Mouse (Mus musculus) hindbrain, embryonic 11.5 days (tissue): ENCODE results near the gene Aplp1. TPM values are rescaled to one million over a fixed set of nuclear protein-coding genes. Genes with fewer than 3 reads are reported as not detected.

ENCODE experiments used
- ATAC-seq: fragments of 200-750 bp; cut with Nextera tagmentation; 2 replicates; pipeline ENCODE4 v1.8.0; 2017; ENCODE audit warnings: mild to moderate bottlenecking, moderate TSS enrichment, moderate library complexity; ENCODE audit not compliant: low FRiP score
- DNase-seq: peaks from one replicate; pipeline ENCODE4 v3.0.0-alpha.2; 2015; ENCODE audit warnings: low spot score
- H3K27ac ChIP-seq: fragments of 300-500 bp; sonication (generic); 2 replicates; pipeline ENCODE4 v1.5.1; 2014; ENCODE audit warnings: mild to moderate bottlenecking, low read depth, low read length
- H3K27me3 ChIP-seq: fragments of 300-500 bp; sonication (generic); 2 replicates; pipeline ENCODE4 v1.6.1; 2014; ENCODE audit warnings: mild to moderate bottlenecking, low read length, moderate library complexity, mixed read lengths; ENCODE audit not compliant: control insufficient read depth, insufficient read depth
- H3K36me3 ChIP-seq: fragments of 300-500 bp; sonication (generic); 2 replicates; pipeline ENCODE4 v1.6.1; 2014; ENCODE audit warnings: mild to moderate bottlenecking, low read length, moderate library complexity, mixed read lengths; ENCODE audit not compliant: control insufficient read depth, insufficient read depth
- H3K4me1 ChIP-seq: fragments of 300-500 bp; sonication (generic); replicated peaks from 2 replicates; pipeline ENCODE4 v1.6.1; 2014; ENCODE audit warnings: low read length, mixed read lengths; ENCODE audit not compliant: control insufficient read depth, insufficient read depth
- H3K4me2 ChIP-seq: fragments of 300-500 bp; sonication (generic); replicated peaks from 2 replicates; pipeline ENCODE4 v1.6.1; 2014; ENCODE audit warnings: mild to moderate bottlenecking, low read depth, low read length
- H3K4me3 ChIP-seq: fragments of 300-500 bp; sonication (generic); 2 replicates; pipeline ENCODE4 v1.5.1; 2014; ENCODE audit warnings: low read depth, low read length
- H3K9ac ChIP-seq: fragments of 300-500 bp; sonication (generic); 2 replicates; pipeline ENCODE4 v1.6.1; 2014; ENCODE audit warnings: low read depth, low read length
- H3K9me3 ChIP-seq: fragments of 300-500 bp; sonication (generic); 2 replicates; pipeline ENCODE4 v1.6.1; 2016; ENCODE audit warnings: low read length; ENCODE audit not compliant: control insufficient read depth
- WGBS: fragments of 180-500 bp; shearing (Covaris S2); extraction: QIAGEN DNeasy Blood & Tissue Kit; methylation state at CpG from one replicate; pipeline ENCODE4 v1.1.7; 2014; 5-methylcytosine and 5-hydroxymethylcytosine counted together
- polyA plus RNA-seq: library from polyadenylated mRNA; unstranded; fragments of >200 nt; fragmentation: Nextera tagmentation; extraction: Ambion mirVana; gene quantifications from 2 replicates; pipeline ENCODE4 v1.2.1, GENCODE M21; 2014

Aplp1 gene
- polyA plus RNA-seq, 1 experiment from 2014 or later, result 165 TPM

GRCm38 (mm10) chr7:30474999-30475398 lies 29.7 kb upstream of the Aplp1 start:
- H3K9me3 ChIP-seq, result no peaks in the 10 kb centered on the region
- ATAC-seq, result no peak
- no peak overlapping the region for H3K4me3 ChIP-seq
- H3K4me2 ChIP-seq, result no peak overlapping the region
- H3K4me1 ChIP-seq, result no peaks in the 10 kb centered on the region
- DNase-seq, result no peak
- WGBS, result 76% methylated on average over 4 of the region's 4 CpGs
- no peak overlapping the region for H3K27ac ChIP-seq
- no peaks in the 10 kb centered on the region for H3K36me3 ChIP-seq
- H3K27me3 ChIP-seq, result no peaks in the 10 kb centered on the region
- no peak overlapping the region for H3K9ac ChIP-seq

- no peak overlapping the region for H3K4me3 ChIP-seq
- H3K4me1 ChIP-seq, result peaks cover under 1% of the 10 kb centered on the region; the same call in 1 of the 2 replicates
- no peaks in the 10 kb centered on the region for H3K9me3 ChIP-seq
- no peaks in the 10 kb centered on the region for H3K36me3 ChIP-seq
- H3K27me3 ChIP-seq, result peaks cover 9% of the 10 kb centered on the region
- H3K9ac ChIP-seq, result no peak overlapping the region
- WGBS, result 48% methylated on average over 5 of the region's 5 CpGs
- no peak overlapping the region for H3K4me2 ChIP-seq
- no peak overlapping the region for H3K27ac ChIP-seq
- DNase-seq (peak; percentile 74), ATAC-seq (no peak)
Observed at GRCm38 (mm10) chr7:30472411-30472810, 27.1 kb upstream of the Aplp1 start.

GRCm38 (mm10) chr7:30464816-30465300 lies 19.5 kb upstream of the Aplp1 start:
- WGBS, result 18% methylated on average over 6 of the region's 6 CpGs
- no peak for DNase-seq
- H3K9me3 ChIP-seq, result no peaks in the 10 kb centered on the region
- no peaks in the 10 kb centered on the region for H3K36me3 ChIP-seq
- no peak overlapping the region for H3K9ac ChIP-seq
- no peak overlapping the region for H3K4me3 ChIP-seq
- H3K4me1 ChIP-seq, result peaks cover 10% of the 10 kb centered on the region
- no peak overlapping the region for H3K4me2 ChIP-seq
- H3K27me3 ChIP-seq, result peaks cover 67% of the 10 kb centered on the region
- no peak overlapping the region for H3K27ac ChIP-seq
- ATAC-seq, result no peak

- Histone ChIP-seq H3K4me2 (no peak overlapping the region), H3K9ac (no peak overlapping the region), H3K36me3 (no peaks in the 10 kb centered on the region), H3K27ac (no peak overlapping the region), H3K4me1 (peaks cover 10% of the 10 kb centered on the region), H3K4me3 (no peak overlapping the region), H3K9me3 (no peaks in the 10 kb centered on the region), H3K27me3 (peaks cover 76% of the 10 kb centered on the region)
- DNase-seq (no peak), ATAC-seq (no peak)
- WGBS, result 23% methylated on average over 4 of the region's 4 CpGs
Observed at GRCm38 (mm10) chr7:30463996-30464395, 18.7 kb upstream of the Aplp1 start.

- no peak for DNase-seq
- no peak overlapping the region for H3K4me3 ChIP-seq
- peaks cover 10% of the 10 kb centered on the region for H3K4me1 ChIP-seq
- H3K4me2 ChIP-seq, result no peak overlapping the region
- WGBS, result 25% methylated on average over 7 of the region's 7 CpGs
- no peak overlapping the region for H3K9ac ChIP-seq
- peaks cover 76% of the 10 kb centered on the region for H3K27me3 ChIP-seq
- H3K36me3 ChIP-seq, result no peaks in the 10 kb centered on the region
- H3K9me3 ChIP-seq, result no peaks in the 10 kb centered on the region
- H3K27ac ChIP-seq, result no peak overlapping the region
- no peak for ATAC-seq
Observed at GRCm38 (mm10) chr7:30463568-30463967, 18.2 kb upstream of the Aplp1 start.

- WGBS, result 29% methylated on average over 6 of the region's 6 CpGs
- no peak overlapping the region for H3K4me2 ChIP-seq
Observed at GRCm38 (mm10) chr7:30459484-30459883, 14.1 kb upstream of the Aplp1 start.

GRCm38 (mm10) chr7:30457629-30458330 lies 12.4 kb upstream of the Aplp1 start, which contains the start of the genes Kirrel2 and Nphs1:
Kirrel2 (minus strand) TSS chr7:30457690.
Nphs1 (plus strand) TSS chr7:30458315.
- DNase-seq (peak; percentile 81), ATAC-seq (peak; percentile 91)
- peak within 1 kb of the TSS; percentile 79 for H3K27ac ChIP-seq
- peaks cover 12% of the 10 kb centered on the region for H3K4me1 ChIP-seq
- H3K27me3 ChIP-seq, result peaks cover 80% of the 10 kb centered on the region
- H3K9ac ChIP-seq, result peak within 1 kb of the TSS; percentile 48
- no peaks in the 10 kb centered on the region for H3K9me3 ChIP-seq
- H3K4me2 ChIP-seq, result peak within 1 kb of the TSS; percentile 50
- WGBS, result 2% methylated on average over 16 of the region's 16 CpGs
- H3K4me3 ChIP-seq, result peak within 1 kb of the TSS; percentile 35
- H3K36me3 ChIP-seq, result no peaks in the 10 kb centered on the region

More at GRCm38 (mm10) chr7:30459484-30459883, 14.1 kb upstream of the Aplp1 start:
- ATAC-seq (no peak), DNase-seq (no peak)
- peaks cover 76% of the 10 kb centered on the region for H3K27me3 ChIP-seq
- H3K9ac ChIP-seq, result no peak overlapping the region
- H3K36me3 ChIP-seq, result no peaks in the 10 kb centered on the region
- no peaks in the 10 kb centered on the region for H3K9me3 ChIP-seq
- H3K27ac ChIP-seq, result no peak overlapping the region
- no peak overlapping the region for H3K4me3 ChIP-seq
- H3K4me1 ChIP-seq, result peaks cover 12% of the 10 kb centered on the region

GRCm38 (mm10) chr7:30456911-30457628 lies 11.7 kb upstream of the Aplp1 start:
- H3K4me3 ChIP-seq, result peak overlapping the region; percentile 35
- peak overlapping the region; percentile 58 for H3K27ac ChIP-seq
- WGBS, result under 1% methylated on average over 31 of the region's 31 CpGs
- ATAC-seq, result peak; percentile 46
- peaks cover 79% of the 10 kb centered on the region for H3K27me3 ChIP-seq
- no peaks in the 10 kb centered on the region for H3K36me3 ChIP-seq
- no peaks in the 10 kb centered on the region for H3K9me3 ChIP-seq
- peak; percentile 58 for DNase-seq
- peak overlapping the region; percentile 48 for H3K9ac ChIP-seq
- peak overlapping the region; percentile 50 for H3K4me2 ChIP-seq
- peaks cover 12% of the 10 kb centered on the region for H3K4me1 ChIP-seq
